Mouse (Mus musculus): Measurements from ENCODE around the gene Stx18. TPM values are rescaled to one million over a fixed set of nuclear protein-coding genes. Genes with fewer than 3 reads are reported as not detected.

Gene Stx18
- polyA plus RNA-seq, 1 experiment from 2014 or later = 62.1 TPM

DNA sequence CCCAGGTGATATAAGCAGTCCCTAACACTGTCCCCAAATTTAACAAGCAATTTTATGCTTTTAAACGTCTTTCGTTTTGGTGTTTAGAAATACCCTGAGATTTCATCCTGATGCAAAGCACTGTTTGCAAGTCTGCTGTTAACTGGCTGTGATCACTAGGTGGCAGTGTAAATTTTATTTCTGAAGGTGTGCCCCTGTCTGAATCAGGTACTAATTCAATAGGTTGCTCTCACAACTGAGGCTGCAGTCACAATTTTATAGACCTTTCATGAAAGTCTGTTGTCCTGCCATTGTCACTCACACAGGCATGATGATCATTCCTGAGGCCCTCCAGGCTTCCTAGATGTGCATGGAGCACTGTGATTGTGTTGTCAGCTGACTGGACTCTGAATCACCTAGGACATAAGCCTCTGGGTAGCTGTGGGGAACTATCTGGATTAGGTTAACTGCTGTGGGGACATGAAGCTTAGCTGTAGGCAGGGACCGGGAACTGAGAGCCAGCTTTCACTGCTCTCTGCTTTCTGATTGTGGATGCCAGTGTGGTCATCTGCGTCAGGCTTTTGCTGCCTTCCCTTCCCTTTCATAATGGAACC, 59.1 kb downstream of the Stx18 start:
- no peak overlapping the region for H3K4me2 ChIP-seq
- 68% methylated on average over 4 of the region's 4 CpGs for WGBS
- ATAC-seq (ENCODE audit: insufficient number of reproducible peaks, insufficient read depth, low FRiP score, low TSS enrichment, low read depth) = no peak
- H3K4me1 ChIP-seq (replicated peaks) = peaks cover 23% of the 10 kb centered on the region
- no peaks in the 10 kb centered on the region for H3K9me3 ChIP-seq
- H3K27ac ChIP-seq = 0 out of 2 replicates have a peak overlapping the region, but pooled peaks have one; percentile 50
- peaks cover 7% of the 10 kb centered on the region; the same call in 1 of the 2 replicates for H3K36me3 ChIP-seq
- H3K9ac ChIP-seq (replicated peaks) = no peak overlapping the region
- H3K4me3 ChIP-seq (replicated peaks) = no peak overlapping the region
- H3K27me3 ChIP-seq = no peaks in the 10 kb centered on the region

- Histone ChIP-seq H3K9me3 (no peaks in the 10 kb centered on the region), H3K36me3 (peaks cover 7% of the 10 kb centered on the region; the same call in 1 of the 2 replicates), H3K4me1 (replicated peaks) (peaks cover 27% of the 10 kb centered on the region), H3K4me3 (replicated peaks) (no peak overlapping the region), H3K9ac (replicated peaks) (no peak overlapping the region), H3K27me3 (no peaks in the 10 kb centered on the region), H3K4me2 (no peak overlapping the region), H3K27ac (peak overlapping the region; percentile 69)
- peak; percentile 82 for ATAC-seq (ENCODE audit: insufficient number of reproducible peaks, insufficient read depth, low FRiP score, low TSS enrichment, low read depth)
- WGBS = 32% methylated on average over 2 of the region's 2 CpGs
Observed at GRCm38 (mm10) chr5:38099139-38099676, 60.7 kb downstream of the Stx18 start.

DNA sequence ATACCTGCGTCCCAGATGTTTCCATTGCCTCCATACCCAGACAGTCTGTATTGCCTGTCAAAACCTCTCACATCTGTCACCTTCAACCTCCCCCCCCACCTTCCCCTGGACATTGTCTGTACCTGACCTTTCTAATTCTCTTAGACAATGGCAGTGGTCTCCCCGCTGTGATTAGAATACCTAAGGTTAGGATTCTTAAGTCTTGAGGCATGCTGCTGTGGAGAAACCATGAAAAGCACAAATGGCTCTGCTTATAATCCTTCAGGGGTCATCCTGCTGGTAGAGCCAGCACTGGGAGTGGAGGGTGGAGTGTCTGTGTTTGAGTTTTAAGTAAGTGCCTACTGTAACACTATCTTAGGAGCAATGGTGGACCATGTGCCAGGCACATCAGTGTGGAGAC, 64.4 kb downstream of the Stx18 start:
- H3K27ac ChIP-seq = no peak overlapping the region
- 93% methylated on average over 2 of the region's 2 CpGs for WGBS
- H3K36me3 ChIP-seq = no peaks in the 10 kb centered on the region
- no peak overlapping the region for H3K9ac ChIP-seq (replicated peaks)
- 0 out of 2 replicates have a peak, but pooled peaks cover 4% of the 10 kb centered on the region for H3K27me3 ChIP-seq
- ATAC-seq (ENCODE audit: insufficient number of reproducible peaks, insufficient read depth, low FRiP score, low TSS enrichment, low read depth) = no peak
- H3K4me1 ChIP-seq (replicated peaks) = peaks cover 50% of the 10 kb centered on the region
- no peaks in the 10 kb centered on the region for H3K9me3 ChIP-seq
- H3K4me3 ChIP-seq (replicated peaks) = no peak overlapping the region
- H3K4me2 ChIP-seq = no peak overlapping the region

DNA sequence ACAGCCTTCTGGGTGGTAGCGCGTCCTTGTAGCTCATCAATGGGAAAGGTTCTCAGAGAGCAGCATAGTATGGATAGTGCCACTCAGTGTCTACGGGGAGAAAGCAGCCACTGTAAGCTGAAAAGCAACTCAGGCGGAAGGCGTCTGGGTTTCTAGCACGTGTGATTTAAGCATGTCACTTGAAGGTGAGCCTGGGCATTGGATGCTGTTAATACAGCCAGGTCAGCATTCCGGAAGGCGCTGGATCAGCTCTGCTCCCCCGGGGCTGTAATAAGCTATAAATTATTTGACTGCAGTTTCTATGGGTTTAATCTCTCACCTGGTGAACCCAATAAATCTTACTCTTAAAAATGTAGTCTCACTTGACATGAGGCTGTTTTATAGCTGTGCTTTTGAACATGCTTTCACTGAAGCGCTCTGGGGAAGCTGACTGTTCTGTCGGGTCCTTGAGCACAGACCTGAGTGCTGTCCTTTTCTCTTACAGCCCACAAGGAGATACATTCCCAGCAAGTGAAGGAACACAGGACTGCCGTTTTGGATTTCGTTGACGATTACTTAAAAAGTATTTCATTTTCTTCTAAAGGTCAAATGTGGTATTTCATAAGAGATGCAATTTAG, 67.6 kb downstream of the Stx18 start:
- 0 out of 2 replicates have a peak overlapping the region, but pooled peaks have one; percentile 8 for H3K4me2 ChIP-seq

DNA sequence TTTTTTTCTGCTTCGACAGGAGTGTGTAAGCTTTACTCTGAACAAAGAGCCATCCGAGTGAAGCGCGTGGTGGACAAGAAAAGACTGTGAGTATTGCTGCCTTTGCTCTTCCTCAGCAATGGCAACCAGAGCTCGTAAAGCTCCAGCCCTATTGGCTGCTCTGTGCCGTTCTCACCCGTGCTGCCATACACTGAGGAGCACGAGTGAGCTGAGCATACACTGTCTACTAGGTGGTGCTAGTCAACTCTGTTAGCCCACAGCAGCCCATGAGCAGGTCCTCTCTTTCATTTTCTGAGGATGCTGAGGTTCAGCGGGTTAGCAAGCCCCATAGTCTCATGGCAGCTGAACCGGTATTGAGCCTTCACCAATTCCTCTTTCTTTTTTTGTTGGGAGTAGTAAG, 68.3 kb downstream of the Stx18 start:
- Histone ChIP-seq H3K9me3 (no peaks in the 10 kb centered on the region; the same call in 1 of the 2 replicates), H3K4me3 (replicated peaks) (no peak overlapping the region), H3K36me3 (peaks cover 20% of the 10 kb centered on the region), H3K27ac (peak overlapping the region; percentile 66; the same call in 1 of the 2 replicates), H3K9ac (replicated peaks) (no peak overlapping the region), H3K4me1 (replicated peaks) (peaks cover 32% of the 10 kb centered on the region), H3K4me2 (peak overlapping the region; percentile 21), H3K27me3 (0 out of 2 replicates have a peak, but pooled peaks cover 4% of the 10 kb centered on the region)
- no peak; the same call in 1 of the 2 replicates for ATAC-seq (ENCODE audit: insufficient number of reproducible peaks, insufficient read depth, low FRiP score, low TSS enrichment, low read depth)
- WGBS = 56% methylated on average over 10 of the region's 10 CpGs

More for the DNA sequence above, 67.6 kb downstream of the Stx18 start:
- Histone ChIP-seq H3K27ac (peak overlapping the region; percentile 64), H3K27me3 (0 out of 2 replicates have a peak, but pooled peaks cover 4% of the 10 kb centered on the region), H3K9me3 (no peaks in the 10 kb centered on the region; the same call in 1 of the 2 replicates), H3K4me3 (replicated peaks) (no peak overlapping the region), H3K36me3 (peaks cover 14% of the 10 kb centered on the region), H3K4me1 (replicated peaks) (peaks cover 32% of the 10 kb centered on the region), H3K9ac (replicated peaks) (no peak overlapping the region)
- 25% methylated on average over 14 of the region's 14 CpGs for WGBS
- peak; percentile 77 for ATAC-seq (ENCODE audit: insufficient number of reproducible peaks, insufficient read depth, low FRiP score, low TSS enrichment, low read depth)

DNA sequence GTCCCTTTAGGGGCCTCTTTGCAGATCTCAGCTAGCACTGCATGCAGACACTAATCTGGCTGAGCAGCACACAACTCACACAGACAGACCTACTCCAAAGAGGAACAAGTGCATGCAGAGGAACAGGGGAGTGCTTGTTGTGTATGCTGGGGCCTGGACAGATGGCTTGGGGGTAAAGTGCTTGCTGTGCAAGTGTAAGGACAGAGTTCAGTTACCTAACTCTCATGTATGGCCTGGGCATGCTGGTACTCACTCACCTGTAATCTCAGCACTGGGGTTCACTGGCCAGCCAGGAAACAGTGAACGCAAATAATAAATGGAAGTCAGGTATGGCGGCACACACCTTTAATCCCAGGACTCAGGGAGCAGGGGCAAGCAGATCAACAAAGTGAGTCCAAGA, 76.0 kb downstream of the Stx18 start:
- no peak for ATAC-seq (ENCODE audit: insufficient number of reproducible peaks, insufficient read depth, low FRiP score, low TSS enrichment, low read depth)
- no peak overlapping the region for H3K27ac ChIP-seq
- H3K9ac ChIP-seq (replicated peaks) = no peak overlapping the region
- H3K27me3 ChIP-seq = no peaks in the 10 kb centered on the region
- peaks cover 61% of the 10 kb centered on the region for H3K36me3 ChIP-seq
- H3K9me3 ChIP-seq = no peaks in the 10 kb centered on the region; the same call in 1 of the 2 replicates
- H3K4me3 ChIP-seq (replicated peaks) = no peak overlapping the region
- no peak overlapping the region for H3K4me2 ChIP-seq
- WGBS = 92% methylated on average over 2 of the region's 2 CpGs
- H3K4me1 ChIP-seq (replicated peaks) = no peaks in the 10 kb centered on the region

DNA sequence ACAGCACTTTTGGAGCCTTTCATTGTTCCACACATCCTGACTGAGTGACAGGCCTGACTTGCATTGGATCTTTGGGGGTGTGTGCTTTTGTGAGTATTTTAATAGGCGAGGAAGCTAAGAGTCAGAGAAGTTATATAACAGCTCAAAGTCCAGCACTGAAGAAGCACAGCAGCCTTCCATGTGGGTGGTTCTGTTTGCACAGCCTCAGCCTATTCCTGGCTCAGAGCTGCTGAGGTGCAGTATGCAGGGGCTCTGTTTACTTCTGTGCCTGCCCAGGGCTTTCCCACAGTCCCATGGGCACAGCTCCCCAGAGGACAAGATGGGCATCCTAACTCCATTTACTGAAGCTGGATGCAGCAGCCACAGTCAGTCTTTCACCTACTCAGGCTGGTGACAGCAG, 78.5 kb downstream of the Stx18 start:
- Histone ChIP-seq H3K27ac (no peak overlapping the region), H3K9me3 (no peaks in the 10 kb centered on the region), H3K4me2 (no peak overlapping the region), H3K9ac (replicated peaks) (no peak overlapping the region), H3K4me1 (replicated peaks) (no peaks in the 10 kb centered on the region), H3K27me3 (no peaks in the 10 kb centered on the region), H3K4me3 (replicated peaks) (no peak overlapping the region), H3K36me3 (peaks cover 46% of the 10 kb centered on the region)
- no peak for ATAC-seq (ENCODE audit: insufficient number of reproducible peaks, insufficient read depth, low FRiP score, low TSS enrichment, low read depth)
- WGBS = 96% methylated on average over 1 of the region's 1 CpGs

GRCm38 (mm10) chr5:38119268-38119667, 80.7 kb downstream of the Stx18 start:
- Histone ChIP-seq H3K36me3 (peaks cover 53% of the 10 kb centered on the region), H3K9ac (replicated peaks) (no peak overlapping the region), H3K4me1 (replicated peaks) (no peaks in the 10 kb centered on the region), H3K27me3 (no peaks in the 10 kb centered on the region), H3K27ac (no peak overlapping the region), H3K9me3 (no peaks in the 10 kb centered on the region), H3K4me2 (no peak overlapping the region), H3K4me3 (replicated peaks) (no peak overlapping the region)
- 96% methylated on average over 5 of the region's 5 CpGs for WGBS
- ATAC-seq (ENCODE audit: insufficient number of reproducible peaks, insufficient read depth, low FRiP score, low TSS enrichment, low read depth) = no peak

DNA sequence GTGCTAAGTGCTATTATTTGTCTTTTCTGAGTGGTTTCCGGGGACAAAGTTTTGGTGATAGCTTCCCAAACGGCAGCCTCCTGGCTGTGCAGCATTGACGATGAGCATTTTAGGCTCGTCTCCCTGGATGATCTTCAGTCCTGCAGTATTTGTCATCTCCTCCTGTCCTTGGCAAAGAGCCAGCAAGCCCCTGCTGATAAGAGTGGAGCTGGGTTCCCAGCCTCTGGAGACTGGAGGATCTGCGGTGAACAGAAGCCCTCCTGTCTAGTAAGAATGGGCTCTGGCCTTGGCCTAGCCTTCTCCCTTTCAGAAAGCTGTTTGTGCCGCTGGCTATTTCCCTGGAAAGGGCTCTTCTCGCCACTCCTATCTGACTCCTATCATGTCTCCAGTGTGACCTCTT, 83.2 kb downstream of the Stx18 start:
- peaks cover 46% of the 10 kb centered on the region for H3K36me3 ChIP-seq

DNA sequence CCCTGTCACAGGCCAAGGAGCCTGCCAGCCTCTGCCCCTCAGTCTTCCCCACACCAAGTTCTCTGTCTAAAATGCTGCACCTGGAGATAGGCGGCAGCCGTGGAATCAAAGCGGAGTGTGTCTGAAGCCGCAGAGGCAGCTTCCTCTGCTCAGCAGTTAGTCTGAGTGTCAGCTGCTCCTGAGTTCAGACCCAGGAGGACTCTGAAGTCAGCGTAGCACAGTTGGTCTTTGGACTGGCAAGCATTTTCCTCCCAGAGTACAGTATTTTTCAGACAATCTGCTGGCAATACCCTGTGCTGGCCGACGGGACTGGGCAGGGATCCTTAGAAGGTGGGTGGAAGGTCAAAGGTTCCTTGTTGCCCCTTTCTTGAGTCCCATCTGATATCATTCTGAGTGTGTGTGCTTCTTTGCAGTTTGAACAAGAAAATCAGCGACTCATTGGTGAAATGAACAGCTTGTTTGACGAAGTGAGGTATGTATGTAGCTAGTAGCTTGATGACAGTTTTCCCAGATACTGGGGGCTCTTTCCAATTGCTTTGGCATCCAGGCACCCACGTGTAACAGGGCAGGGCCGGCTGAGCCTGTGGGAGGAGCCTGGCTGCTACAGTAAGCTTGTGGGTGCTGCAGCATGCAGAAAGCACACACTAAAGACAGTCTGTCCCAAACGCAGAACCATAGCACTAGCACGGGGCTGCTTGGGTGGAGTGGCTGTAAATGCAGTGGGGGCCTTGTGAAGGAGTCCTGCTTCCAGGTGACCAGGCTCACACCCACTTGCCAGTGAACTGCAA, 88.2 kb downstream of the Stx18 start:
- Histone ChIP-seq H3K4me2 (no peak overlapping the region), H3K36me3 (peaks cover 57% of the 10 kb centered on the region), H3K4me3 (replicated peaks) (no peak overlapping the region), H3K9me3 (no peaks in the 10 kb centered on the region), H3K27ac (no peak overlapping the region), H3K9ac (replicated peaks) (no peak overlapping the region), H3K4me1 (replicated peaks) (no peaks in the 10 kb centered on the region), H3K27me3 (no peaks in the 10 kb centered on the region)
- 87% methylated on average over 13 of the region's 13 CpGs for WGBS
- ATAC-seq (ENCODE audit: insufficient number of reproducible peaks, insufficient read depth, low FRiP score, low TSS enrichment, low read depth) = no peak

More for the DNA sequence above, 83.2 kb downstream of the Stx18 start:
- Histone ChIP-seq H3K4me2 (no peak overlapping the region), H3K27me3 (no peaks in the 10 kb centered on the region), H3K4me3 (replicated peaks) (no peak overlapping the region), H3K27ac (no peak overlapping the region), H3K9ac (replicated peaks) (no peak overlapping the region), H3K4me1 (replicated peaks) (no peaks in the 10 kb centered on the region), H3K9me3 (no peaks in the 10 kb centered on the region)
- no peak for ATAC-seq (ENCODE audit: insufficient number of reproducible peaks, insufficient read depth, low FRiP score, low TSS enrichment, low read depth)
- 97% methylated on average over 7 of the region's 7 CpGs for WGBS

DNA sequence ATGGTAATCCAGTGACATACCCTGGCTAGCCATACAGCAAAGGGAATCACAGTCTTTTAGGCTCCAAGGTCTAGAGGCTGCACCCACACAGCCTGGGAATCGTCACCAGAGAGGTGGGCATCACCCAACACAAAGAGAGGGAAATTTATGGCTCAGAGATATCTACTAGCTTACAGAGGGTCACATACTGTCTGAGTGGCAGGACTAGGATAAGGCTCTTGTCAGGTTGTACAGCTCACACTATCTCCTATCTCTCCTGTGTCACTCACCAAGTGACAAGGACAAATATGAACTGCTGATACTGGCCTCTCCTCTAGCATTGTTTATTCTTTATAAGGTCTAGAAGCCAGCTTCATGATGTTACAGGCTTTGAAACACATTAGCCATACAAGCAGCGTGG, 90.8 kb downstream of the Stx18 start:
- no peak overlapping the region for H3K4me3 ChIP-seq (replicated peaks)
- H3K9me3 ChIP-seq = no peaks in the 10 kb centered on the region
- no peak overlapping the region for H3K27ac ChIP-seq
- peaks cover 41% of the 10 kb centered on the region for H3K36me3 ChIP-seq
- H3K4me2 ChIP-seq = no peak overlapping the region
- H3K9ac ChIP-seq (replicated peaks) = no peak overlapping the region
- H3K27me3 ChIP-seq = no peaks in the 10 kb centered on the region
- no peaks in the 10 kb centered on the region for H3K4me1 ChIP-seq (replicated peaks)
- 93% methylated on average over 2 of the region's 2 CpGs for WGBS
- no peak for ATAC-seq (ENCODE audit: insufficient number of reproducible peaks, insufficient read depth, low FRiP score, low TSS enrichment, low read depth)
